ENCODE assay signal across 9 mouse cellular contexts in genomic region chr2:142859452-142859851, GRCm38 (mm10). TPM values are rescaled to one million over a fixed set of nuclear protein-coding genes. Genes with fewer than 3 reads are reported as not detected.
DNase-seq lines count a peak whose midpoint lies in the region; ATAC-seq and TF ChIP-seq lines count a peak whose summit lies in the region.
"Had no signal": no experiment of that assay in that cellular context is flagged by ENCODE, and none has a peak within 500 bp of the region (broad histone marks: within the 10 kb centered on the region; RNA-seq: fewer than 3 reads in every experiment).

No protein-coding gene starts in this region.

- TF ChIP-seq EP300 in stomach, postnatal 0 days (optimal IDR thresholded peaks at IDR 0.05), result no peak

- H3K79me2 ChIP-seq in macrophage (ENCODE audit: inconsistent target), result no peaks in the 10 kb centered on the region

- no peaks in the 10 kb centered on the region for H3K27me3 ChIP-seq in hindbrain, embryonic 12.5 days
- H3K27me3 ChIP-seq in stomach, postnatal 0 days (ENCODE audit: control insufficient read depth, insufficient read depth, low read length), result no peaks in the 10 kb centered on the region

- H3K27ac ChIP-seq in hindbrain, embryonic 12.5 days, result no peak overlapping the region
- 0 out of 2 replicates have a peak overlapping the region, but pooled peaks have one; percentile 7 for H3K27ac ChIP-seq in macrophage
- H3K27ac ChIP-seq in stomach, postnatal 0 days (replicated peaks), result no peak overlapping the region

- no peak overlapping the region for H3K4me3 ChIP-seq in hindbrain, embryonic 12.5 days
- no peak overlapping the region for H3K4me3 ChIP-seq in macrophage (ENCODE audit: inconsistent target)
- H3K4me3 ChIP-seq in stomach, postnatal 0 days (ENCODE audit: low read depth, low read length), result no peak overlapping the region
- H3K4me3 ChIP-seq: myocyte had no signal

- H3K4me1 ChIP-seq in hindbrain, embryonic 12.5 days, result no peaks in the 10 kb centered on the region
- no peaks in the 10 kb centered on the region for H3K4me1 ChIP-seq in stomach, postnatal 0 days (replicated peaks; ENCODE audit: control insufficient read depth, insufficient read depth)

- DNase-seq in adrenal gland, adult (ENCODE audit: inconsistent age in 2 of 2, low spot score in 1 of 2), result peak; percentile 35 to 87
- DNase-seq in adrenal gland, adult 8-10 months, result no peak
- DNase-seq in NIH3T3 (ENCODE audit: low read depth), result peak; percentile 73
- peak; percentile 24 to 54 for DNase-seq in cerebellum, postnatal 36 days
- peak; percentile 42 to 62 for DNase-seq in layer of hippocampus, postnatal 10 days (ENCODE audit: low spot score in 2 of 2)
- peak; percentile 51 for DNase-seq in stomach, postnatal 0 days (ENCODE audit: low spot score)

- H3K9ac ChIP-seq in hindbrain, embryonic 12.5 days, result no peak overlapping the region
- no peak overlapping the region for H3K9ac ChIP-seq in stomach, postnatal 0 days (ENCODE audit: low read length)

- no peak overlapping the region for H3K4me2 ChIP-seq in hindbrain, embryonic 12.5 days (replicated peaks)
- H3K4me2 ChIP-seq in stomach, postnatal 0 days (replicated peaks; ENCODE audit: low read depth), result no peak overlapping the region

- no peaks in the 10 kb centered on the region for H3K36me3 ChIP-seq in hindbrain, embryonic 12.5 days
- H3K36me3 ChIP-seq in macrophage (ENCODE audit: inconsistent target), result peaks cover 2% of the 10 kb centered on the region; the same call in 1 of the 2 replicates
- H3K36me3 ChIP-seq in stomach, postnatal 0 days (ENCODE audit: control insufficient read depth, insufficient read depth, low read length), result no peaks in the 10 kb centered on the region; the same call in 1 of the 2 replicates

- 0 out of 2 replicates have a peak, but pooled peaks have one; percentile 22 for ATAC-seq in hindbrain, embryonic 12.5 days (ENCODE audit: low FRiP score)
- ATAC-seq in stomach, postnatal 0 days (ENCODE audit: low FRiP score, low TSS enrichment), result no peak

- H3K9me3 ChIP-seq in hindbrain, embryonic 12.5 days (replicated peaks), result no peaks in the 10 kb centered on the region
- H3K9me3 ChIP-seq in stomach, postnatal 0 days (ENCODE audit: control insufficient read depth, low read length), result no peaks in the 10 kb centered on the region

- peak; percentile 96 for TF ChIP-seq CTCF in stomach, postnatal 0 days (IDR thresholded peaks at IDR 0.05; ENCODE audit: low read depth)

- 63% methylated on average over 4 of the region's 4 CpGs for WGBS in hindbrain, embryonic 12.5 days
- WGBS in macrophage (ENCODE audit: missing documents), result 73% methylated on average over 4 of the region's 4 CpGs
- 53% methylated on average over 4 of the region's 4 CpGs for WGBS in stomach, postnatal 0 days

RNA-seq across cellular contexts. Expression of gene Kif16b, which starts 41.9 kb away (rescaled TPM):
- 10 to 100 TPM; 27.3 to 42.6 (median 38.4) TPM for total RNA-seq in adrenal gland, adult 8-10 months (2022)
- polyA plus RNA-seq in hindbrain, embryonic 12.5 days (2016; fragmentation: Nextera tagmentation; extraction: Ambion mirVana), result 8.9 and 9.7 TPM in 2 replicates
- 1 to 10 TPM; 7.9 to 8.6 TPM for total RNA-seq in layer of hippocampus, postnatal 10 days (2021)
- total RNA-seq in macrophage (2018; cell fraction: chromatin; rRNA removed), result 100 to 1,000 TPM in 11 of 26 experiments, 10 to 100 TPM in 15; 41.4 to 172 (median 90.9) TPM
- total RNA-seq in macrophage (2018; cell fraction: cytosol; rRNA removed), result 10 to 100 TPM; 15.2 to 33.2 (median 23.1) TPM
- 10 to 100 TPM; 21.5 to 96.0 (median 41.3) TPM for total RNA-seq in macrophage (2018; cell fraction: nucleus; rRNA removed)
- 16.8 to 20.4 TPM (median 19.8 TPM) in 3 replicates for polyA plus RNA-seq in macrophage (2018)
- 8.0 and 9.0 TPM in 2 replicates for polyA plus RNA-seq in stomach, postnatal 0 days (2015; fragmentation: Nextera tagmentation; extraction: Ambion mirVana)
